Mouse (Mus musculus): Measurements from ENCODE around the gene Fndc7. TPM values are rescaled to one million over a fixed set of nuclear protein-coding genes. Genes with fewer than 3 reads are reported as not detected.

Fndc7 gene
- total and polyA plus RNA-seq, 2 experiments from 2014 or later: 0.06 to 0.16 TPM

DNA sequence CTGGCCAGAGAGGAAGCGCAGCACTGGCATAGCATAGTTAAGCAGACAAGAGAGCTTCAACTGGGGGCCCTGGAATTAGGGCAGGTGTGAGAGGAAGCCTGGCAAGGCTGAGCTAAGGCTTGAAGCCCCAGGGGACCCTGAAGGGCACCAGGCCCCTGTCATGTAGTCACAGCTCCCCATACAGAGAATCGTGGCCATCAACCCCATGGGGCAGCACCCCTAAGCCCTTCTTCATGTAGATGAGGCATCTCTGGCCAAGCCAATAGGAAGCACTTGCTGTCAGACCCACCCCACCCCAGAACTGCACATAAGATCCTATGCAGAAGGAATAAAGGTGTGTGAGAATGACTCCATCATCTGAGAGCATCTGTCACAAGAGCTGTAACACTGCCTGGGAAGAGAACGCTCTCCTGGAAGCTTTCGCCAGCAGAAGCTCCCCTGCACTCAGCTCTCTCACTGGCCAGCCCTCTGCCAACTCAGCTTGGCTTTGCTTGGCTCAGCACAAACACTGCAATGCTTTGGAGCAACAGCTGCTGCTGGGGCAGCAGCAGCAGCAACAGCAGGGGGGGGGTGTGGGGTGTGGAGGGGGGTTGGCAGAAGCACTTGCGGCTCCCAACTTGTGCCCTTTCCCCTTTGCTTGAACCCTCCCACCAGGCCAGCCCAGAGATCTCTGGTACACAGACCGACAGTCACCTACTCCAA lies 37.7 kb downstream of the Fndc7 start:
- peak; percentile 65 for ATAC-seq
- DNase-seq (ENCODE audit: low spot score): peak; percentile 67
- Histone ChIP-seq H3K36me3 (ENCODE audit: insufficient read depth, low read length) (no peaks in the 10 kb centered on the region), H3K4me3 (ENCODE audit: low read length) (no peak overlapping the region), H3K4me1 (ENCODE audit: insufficient read depth, low read length) (no peaks in the 10 kb centered on the region), H3K4me2 (ENCODE audit: low read depth, low read length) (no peak overlapping the region), H3K9ac (replicated peaks; ENCODE audit: low read length) (no peak overlapping the region), H3K27me3 (ENCODE audit: insufficient read depth, low read length) (no peaks in the 10 kb centered on the region), H3K27ac (no peak overlapping the region), H3K9me3 (ENCODE audit: low read length) (no peaks in the 10 kb centered on the region)
- WGBS: 31% methylated on average over 6 of the region's 6 CpGs
- TF ChIP-seq CTCF (IDR thresholded peaks at IDR 0.05; ENCODE audit: low read depth): no peak

DNA sequence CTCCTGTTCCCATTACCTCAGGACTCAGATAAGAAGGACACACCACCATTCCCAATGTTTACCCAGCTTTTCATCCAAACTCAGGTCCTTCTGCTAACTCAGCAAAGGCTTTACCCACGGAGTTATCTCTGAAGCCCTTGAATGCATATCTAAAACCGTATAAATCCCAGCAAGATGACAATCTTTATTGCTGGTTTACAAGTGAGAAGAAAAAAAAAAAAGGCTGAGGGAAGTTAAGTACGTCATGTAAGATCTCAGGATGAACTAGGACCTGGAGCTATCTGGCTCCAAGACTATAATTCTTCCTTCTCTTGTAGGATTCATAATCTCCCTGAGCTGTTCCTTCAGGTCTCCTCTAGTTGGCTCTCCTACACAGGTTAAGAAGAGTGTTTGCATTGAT lies 38.3 kb downstream of the Fndc7 start:
- H3K4me2 ChIP-seq (ENCODE audit: low read depth, low read length): no peak overlapping the region
- H3K36me3 ChIP-seq (ENCODE audit: insufficient read depth, low read length): no peaks in the 10 kb centered on the region
- no peaks in the 10 kb centered on the region for H3K4me1 ChIP-seq (ENCODE audit: insufficient read depth, low read length)
- DNase-seq (ENCODE audit: low spot score) (no peak), ATAC-seq (0 out of 2 replicates have a peak, but pooled peaks have one; percentile 1)
- 86% methylated on average over 3 of the region's 3 CpGs for WGBS
- no peak for TF ChIP-seq CTCF (IDR thresholded peaks at IDR 0.05; ENCODE audit: low read depth)
- no peaks in the 10 kb centered on the region for H3K9me3 ChIP-seq (ENCODE audit: low read length)
- H3K27me3 ChIP-seq (ENCODE audit: insufficient read depth, low read length): no peaks in the 10 kb centered on the region
- H3K9ac ChIP-seq (replicated peaks; ENCODE audit: low read length): no peak overlapping the region
- no peak overlapping the region for H3K27ac ChIP-seq
- H3K4me3 ChIP-seq (ENCODE audit: low read length): no peak overlapping the region

DNA sequence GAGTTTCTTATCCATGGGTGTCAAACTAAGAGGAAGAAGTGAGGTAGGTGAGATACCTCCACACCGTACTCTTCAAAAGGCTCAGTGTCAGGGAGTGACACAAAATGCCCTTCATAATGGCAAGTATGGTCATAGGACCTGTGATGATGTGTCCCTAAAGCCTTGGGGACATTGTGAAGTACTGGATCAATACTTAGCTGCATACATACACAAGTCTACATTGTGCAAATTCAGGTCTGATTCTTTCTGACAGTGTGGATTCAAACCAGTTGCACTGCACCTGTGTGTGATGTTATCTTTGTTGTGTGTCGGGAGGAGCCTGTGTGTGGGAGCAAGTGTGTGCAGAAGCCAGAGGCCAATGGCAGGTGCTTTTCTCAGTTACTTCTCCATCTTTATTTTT lies 38.7 kb downstream of the Fndc7 start:
- no peak for TF ChIP-seq CTCF (IDR thresholded peaks at IDR 0.05; ENCODE audit: low read depth)
- no peak overlapping the region for H3K4me2 ChIP-seq (ENCODE audit: low read depth, low read length)
- no peak for DNase-seq (ENCODE audit: low spot score)
- no peak overlapping the region for H3K9ac ChIP-seq (replicated peaks; ENCODE audit: low read length)
- H3K9me3 ChIP-seq (ENCODE audit: low read length): no peaks in the 10 kb centered on the region
- 91% methylated on average over 2 of the region's 2 CpGs for WGBS
- no peak overlapping the region for H3K27ac ChIP-seq
- ATAC-seq: no peak
- no peaks in the 10 kb centered on the region for H3K4me1 ChIP-seq (ENCODE audit: insufficient read depth, low read length)
- H3K27me3 ChIP-seq (ENCODE audit: insufficient read depth, low read length): no peaks in the 10 kb centered on the region
- no peak overlapping the region for H3K4me3 ChIP-seq (ENCODE audit: low read length)
- H3K36me3 ChIP-seq (ENCODE audit: insufficient read depth, low read length): no peaks in the 10 kb centered on the region

DNA sequence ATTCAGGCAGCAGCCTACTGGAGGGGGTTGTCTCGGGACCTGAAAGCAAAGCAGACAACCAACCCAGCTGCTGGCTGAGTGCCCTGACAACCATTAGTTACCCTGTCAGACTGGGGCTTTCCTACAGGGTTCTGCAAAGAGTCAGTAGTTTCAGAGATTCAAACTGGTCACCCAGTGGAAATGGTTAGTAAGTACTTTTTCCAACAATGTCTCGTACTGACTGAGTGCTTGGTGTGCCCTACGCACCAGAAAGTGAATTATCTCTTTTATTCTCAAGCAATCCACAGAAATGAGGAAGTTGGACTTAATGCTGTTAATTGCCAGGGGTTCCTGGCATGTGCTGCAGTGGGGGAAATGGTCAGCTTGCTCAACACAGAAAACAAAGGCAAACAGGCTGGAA lies 39.3 kb downstream of the Fndc7 start:
- no peak overlapping the region for H3K4me2 ChIP-seq (ENCODE audit: low read depth, low read length)
- ATAC-seq: peak; percentile 46; the same call in 1 of the 2 replicates
- H3K27ac ChIP-seq: no peak overlapping the region

DNA sequence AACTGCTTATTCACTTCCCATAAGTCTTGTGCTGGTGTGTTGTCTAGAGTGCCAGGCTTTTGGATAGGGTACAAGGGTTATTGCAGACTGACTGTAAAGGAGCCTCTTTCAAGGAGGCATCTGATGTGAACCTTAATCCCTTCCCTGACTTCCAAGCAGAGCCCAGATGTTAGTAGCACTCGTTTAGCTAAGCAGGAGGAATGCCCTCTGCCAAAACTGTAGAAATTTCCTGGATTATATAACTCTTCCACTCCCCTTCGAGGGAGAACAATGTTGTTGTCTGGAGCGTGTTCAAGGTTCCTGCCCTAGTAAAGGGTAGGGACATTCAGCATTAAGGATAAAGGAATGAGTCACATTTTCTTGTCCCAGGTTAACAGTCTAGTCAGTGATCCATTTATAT lies 43.2 kb downstream of the Fndc7 start:
- Histone ChIP-seq H3K4me1 (ENCODE audit: insufficient read depth, low read length) (no peaks in the 10 kb centered on the region), H3K36me3 (ENCODE audit: insufficient read depth, low read length) (no peaks in the 10 kb centered on the region), H3K27ac (no peak overlapping the region), H3K9me3 (ENCODE audit: low read length) (no peaks in the 10 kb centered on the region), H3K4me2 (ENCODE audit: low read depth, low read length) (no peak overlapping the region), H3K27me3 (ENCODE audit: insufficient read depth, low read length) (no peaks in the 10 kb centered on the region), H3K9ac (replicated peaks; ENCODE audit: low read length) (no peak overlapping the region), H3K4me3 (ENCODE audit: low read length) (no peak overlapping the region)
- no peak for ATAC-seq
- no peak for TF ChIP-seq CTCF (IDR thresholded peaks at IDR 0.05; ENCODE audit: low read depth)
- no peak for DNase-seq (ENCODE audit: low spot score)
- 72% methylated on average over 3 of the region's 3 CpGs for WGBS

More for the DNA sequence above, 39.3 kb downstream of the Fndc7 start:
- Histone ChIP-seq H3K4me3 (ENCODE audit: low read length) (no peak overlapping the region), H3K9ac (replicated peaks; ENCODE audit: low read length) (no peak overlapping the region), H3K4me1 (ENCODE audit: insufficient read depth, low read length) (no peaks in the 10 kb centered on the region), H3K9me3 (ENCODE audit: low read length) (no peaks in the 10 kb centered on the region), H3K36me3 (ENCODE audit: insufficient read depth, low read length) (no peaks in the 10 kb centered on the region), H3K27me3 (ENCODE audit: insufficient read depth, low read length) (no peaks in the 10 kb centered on the region)
- no peak for TF ChIP-seq CTCF (IDR thresholded peaks at IDR 0.05; ENCODE audit: low read depth)
- 35% methylated on average over 3 of the region's 3 CpGs for WGBS
- DNase-seq (ENCODE audit: low spot score): peak; percentile 75

DNA sequence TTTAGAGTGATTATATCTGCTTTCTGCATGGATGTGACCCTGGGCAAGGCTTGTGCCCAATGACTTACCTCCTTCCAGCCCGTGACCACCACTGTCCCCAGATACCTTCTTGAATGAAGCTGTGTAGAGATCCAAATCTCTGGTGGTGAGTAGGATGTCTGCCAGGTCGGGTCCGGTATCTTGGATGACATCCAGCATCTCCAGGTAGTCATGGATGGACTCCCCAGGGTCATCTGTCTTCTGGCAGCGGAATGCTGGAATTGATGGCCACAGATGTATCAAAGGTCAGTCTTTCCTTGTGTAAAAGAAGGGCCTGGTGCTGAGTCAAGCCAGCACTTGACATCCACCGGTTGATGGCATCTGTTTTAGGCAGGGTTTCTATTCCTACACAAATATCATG lies 45.3 kb downstream of the Fndc7 start:
- H3K36me3 ChIP-seq (ENCODE audit: insufficient read depth, low read length): no peaks in the 10 kb centered on the region
- WGBS: 73% methylated on average over 5 of the region's 5 CpGs
- H3K4me1 ChIP-seq (ENCODE audit: insufficient read depth, low read length): no peaks in the 10 kb centered on the region
- H3K27me3 ChIP-seq (ENCODE audit: insufficient read depth, low read length): no peaks in the 10 kb centered on the region
- TF ChIP-seq CTCF (IDR thresholded peaks at IDR 0.05; ENCODE audit: low read depth): no peak
- no peak overlapping the region for H3K9ac ChIP-seq (replicated peaks; ENCODE audit: low read length)
- no peak for ATAC-seq
- H3K4me3 ChIP-seq (ENCODE audit: low read length): no peak overlapping the region
- H3K4me2 ChIP-seq (ENCODE audit: low read depth, low read length): no peak overlapping the region
- H3K9me3 ChIP-seq (ENCODE audit: low read length): no peaks in the 10 kb centered on the region
- DNase-seq (ENCODE audit: low spot score): no peak
- no peak overlapping the region for H3K27ac ChIP-seq

DNA sequence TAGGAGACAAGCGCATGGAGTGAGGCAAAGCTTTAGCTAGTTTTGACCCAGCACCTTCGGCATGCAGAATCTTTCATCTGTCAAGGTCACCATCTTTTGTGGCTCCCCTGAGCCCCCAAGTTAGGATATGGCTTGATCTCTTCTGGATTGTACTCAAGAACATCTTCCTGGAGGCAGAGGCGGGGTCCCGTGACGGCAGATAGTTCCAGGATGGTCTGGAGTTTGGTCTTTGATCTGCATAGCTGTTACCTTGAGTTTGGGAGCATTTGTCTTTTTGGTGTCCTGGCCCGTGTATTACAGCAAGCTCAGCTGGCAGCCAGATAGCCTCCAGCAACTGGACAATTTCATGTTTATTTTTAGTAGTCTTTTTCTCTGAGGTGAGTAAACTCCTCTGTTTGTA lies 45.8 kb downstream of the Fndc7 start:
- Histone ChIP-seq H3K27ac (no peak overlapping the region), H3K36me3 (ENCODE audit: insufficient read depth, low read length) (no peaks in the 10 kb centered on the region), H3K9me3 (ENCODE audit: low read length) (no peaks in the 10 kb centered on the region), H3K9ac (replicated peaks; ENCODE audit: low read length) (no peak overlapping the region), H3K4me3 (ENCODE audit: low read length) (no peak overlapping the region), H3K4me2 (ENCODE audit: low read depth, low read length) (no peak overlapping the region), H3K27me3 (ENCODE audit: insufficient read depth, low read length) (no peaks in the 10 kb centered on the region), H3K4me1 (ENCODE audit: insufficient read depth, low read length) (0 out of 2 replicates have a peak, but pooled peaks cover 1% of the 10 kb centered on the region)
- ATAC-seq (no peak), DNase-seq (ENCODE audit: low spot score) (no peak)
- no peak for TF ChIP-seq CTCF (IDR thresholded peaks at IDR 0.05; ENCODE audit: low read depth)
- 92% methylated on average over 6 of the region's 6 CpGs for WGBS
